Mouse (Mus musculus) limb, embryonic 14.5 days (tissue): ENCODE data around the gene Il19. TPM values are rescaled to one million over a fixed set of nuclear protein-coding genes. Genes with fewer than 3 reads are reported as not detected.

Experiments used
- ATAC-seq: fragments of 200-750 bp; cut with Nextera tagmentation; 2 replicates; pipeline ENCODE4 v1.8.0; 2017; ENCODE audit warnings: low read depth, moderate number of reproducible peaks, moderate TSS enrichment; ENCODE audit not compliant: low FRiP score
- DNase-seq: peaks from one replicate; pipeline ENCODE4 v3.0.0-alpha.2; 2015; ENCODE audit warnings: low spot score
- H3K27ac ChIP-seq: fragments of 300-500 bp; sonication (generic); replicated peaks from 2 replicates; pipeline ENCODE4 v1.5.1; 2014; ENCODE audit warnings: low read depth, mild to moderate bottlenecking, low read length, moderate library complexity, mixed read lengths
- H3K27me3 ChIP-seq: fragments of 300-500 bp; sonication (generic); 2 replicates; pipeline ENCODE4 v1.6.1; 2014; ENCODE audit warnings: low read length, mixed read lengths; ENCODE audit not compliant: control insufficient read depth, insufficient read depth
- H3K36me3 ChIP-seq: fragments of 300-500 bp; sonication (generic); 2 replicates; pipeline ENCODE4 v1.6.1; 2014; ENCODE audit warnings: mild to moderate bottlenecking, low read length, moderate library complexity, mixed read lengths; ENCODE audit not compliant: control insufficient read depth, insufficient read depth
- H3K4me1 ChIP-seq: fragments of 300-500 bp; sonication (generic); 2 replicates; pipeline ENCODE4 v1.6.1; 2014; ENCODE audit warnings: antibody characterized with exemption, low read length, mixed read lengths; ENCODE audit not compliant: control insufficient read depth, insufficient read depth
- H3K4me2 ChIP-seq: fragments of 300-500 bp; sonication (generic); replicated peaks from 2 replicates; pipeline ENCODE4 v1.6.1; 2014; ENCODE audit warnings: low read depth, mild to moderate bottlenecking, low read length, moderate library complexity; ENCODE audit not compliant: severe bottlenecking
- H3K4me3 ChIP-seq: fragments of 300-500 bp; sonication (generic); replicated peaks from 2 replicates; pipeline ENCODE4 v1.5.1; 2014; ENCODE audit warnings: low read length
- H3K9ac ChIP-seq: fragments of 300-500 bp; sonication (generic); 2 replicates; pipeline ENCODE4 v1.6.1; 2014; ENCODE audit warnings: mild to moderate bottlenecking, low read depth, low read length, moderate library complexity; ENCODE audit not compliant: severe bottlenecking
- H3K9me3 ChIP-seq: fragments of 300-500 bp; sonication (generic); 2 replicates; pipeline ENCODE4 v1.6.1; 2016; ENCODE audit warnings: low read length; ENCODE audit not compliant: control insufficient read depth
- POLR2A ChIP-seq: fragments of 200-500 bp; IDR thresholded peaks from 2 replicates; pipeline ENCODE4 v1.8.0; 2012; ENCODE audit warnings: inconsistent platforms, mild to moderate bottlenecking, moderate library complexity, borderline replicate concordance; ENCODE audit not compliant: insufficient read depth, insufficient read length; ENCODE audit errors: extremely low read depth
- WGBS: fragments of 180-500 bp; shearing (Covaris S2); extraction: QIAGEN DNeasy Blood & Tissue Kit; methylation state at CpG from one replicate; pipeline ENCODE4 v1.1.7; 2014; 5-methylcytosine and 5-hydroxymethylcytosine counted together
- polyA plus RNA-seq, 2 experiments: library from polyadenylated mRNA; depleted of rRNA in 1 of 2; stranded (reverse) in 1 of 2; unstranded in 1 of 2; fragments of >200 nt; fragmentation: Nextera tagmentation in 1 of 2; extraction: Ambion mirVana in 1 of 2; gene quantifications; 2 replicates each; pipeline versions ENCODE4 v1.2.1 to v1.2.3; 2012 to 2014

Gene Il19
- polyA plus RNA-seq, 2 experiments = 0.09 TPM; not detected in 1

GRCm38 (mm10) chr1:130936351-130936750 lies 3.6 kb downstream of the Il19 start:
- H3K4me2 ChIP-seq = no peak overlapping the region
- no peaks in the 10 kb centered on the region for H3K27me3 ChIP-seq
- no peak overlapping the region for H3K27ac ChIP-seq
- no peaks in the 10 kb centered on the region for H3K36me3 ChIP-seq
- no peak for ATAC-seq
- no peaks in the 10 kb centered on the region for H3K4me1 ChIP-seq
- WGBS = 16% methylated on average over 6 of the region's 6 CpGs
- no peak for TF ChIP-seq POLR2A
- no peak overlapping the region for H3K9ac ChIP-seq
- no peak overlapping the region for H3K4me3 ChIP-seq
- DNase-seq = no peak
- no peaks in the 10 kb centered on the region for H3K9me3 ChIP-seq

GRCm38 (mm10) chr1:130926484-130926883 lies 13.4 kb downstream of the Il19 start:
- ATAC-seq (no peak), DNase-seq (no peak)
- H3K4me2 ChIP-seq = no peak overlapping the region
- no peaks in the 10 kb centered on the region for H3K27me3 ChIP-seq
- H3K36me3 ChIP-seq = no peaks in the 10 kb centered on the region
- no peak overlapping the region for H3K9ac ChIP-seq
- no peaks in the 10 kb centered on the region for H3K4me1 ChIP-seq
- H3K9me3 ChIP-seq = no peaks in the 10 kb centered on the region
- no peak for TF ChIP-seq POLR2A
- no peak overlapping the region for H3K4me3 ChIP-seq
- no peak overlapping the region for H3K27ac ChIP-seq

- Histone ChIP-seq H3K4me2 (no peak overlapping the region), H3K27ac (no peak overlapping the region), H3K27me3 (no peaks in the 10 kb centered on the region), H3K36me3 (no peaks in the 10 kb centered on the region), H3K4me1 (no peaks in the 10 kb centered on the region), H3K9me3 (no peaks in the 10 kb centered on the region), H3K9ac (no peak overlapping the region), H3K4me3 (no peak overlapping the region)
- TF ChIP-seq POLR2A = no peak
- WGBS = 25% methylated on average over 1 of the region's 1 CpGs
- DNase-seq (no peak), ATAC-seq (no peak)
These were observed 21.5 kb downstream of the Il19 start for GRCm38 (mm10) chr1:130918323-130918980.

- no peak for TF ChIP-seq POLR2A
- no peak within 1 kb of the TSS for H3K4me3 ChIP-seq
- no peak within 1 kb of the TSS for H3K4me2 ChIP-seq
- H3K27ac ChIP-seq = no peak within 1 kb of the TSS
- H3K9ac ChIP-seq = no peak within 1 kb of the TSS
- no peaks in the 10 kb centered on the region for H3K27me3 ChIP-seq
- H3K9me3 ChIP-seq = no peaks in the 10 kb centered on the region
- no peaks in the 10 kb centered on the region for H3K36me3 ChIP-seq
- 86% methylated on average over 12 of the region's 12 CpGs for WGBS
- no peak for DNase-seq
- no peak for ATAC-seq
- no peaks in the 10 kb centered on the region for H3K4me1 ChIP-seq
These were observed 28.4 kb downstream of the Il19 start, which contains the start of gene Il20 for GRCm38 (mm10) chr1:130911401-130912010. Il20 (minus strand) TSS chr1:130911451.

- Histone ChIP-seq H3K27ac (no peak overlapping the region), H3K9me3 (no peaks in the 10 kb centered on the region), H3K27me3 (no peaks in the 10 kb centered on the region), H3K4me2 (no peak overlapping the region), H3K36me3 (no peaks in the 10 kb centered on the region), H3K4me1 (no peaks in the 10 kb centered on the region), H3K9ac (no peak overlapping the region), H3K4me3 (no peak overlapping the region)
- DNase-seq (no peak), ATAC-seq (no peak)
- 86% methylated on average over 7 of the region's 7 CpGs for WGBS
- no peak for TF ChIP-seq POLR2A
These were observed 37.4 kb downstream of the Il19 start for GRCm38 (mm10) chr1:130902505-130902904.

- Histone ChIP-seq H3K27ac (no peak overlapping the region), H3K4me2 (no peak overlapping the region), H3K4me1 (no peaks in the 10 kb centered on the region), H3K36me3 (no peaks in the 10 kb centered on the region), H3K9me3 (no peaks in the 10 kb centered on the region), H3K9ac (no peak overlapping the region), H3K27me3 (no peaks in the 10 kb centered on the region), H3K4me3 (no peak overlapping the region)
- no peak for TF ChIP-seq POLR2A
- no peak for DNase-seq
- WGBS = 64% methylated on average over 6 of the region's 6 CpGs
- no peak for ATAC-seq
These were observed 45.4 kb downstream of the Il19 start for GRCm38 (mm10) chr1:130894468-130894867.
